ENCODE assay signal across 10 mouse cellular contexts in the genomic region with DNA sequence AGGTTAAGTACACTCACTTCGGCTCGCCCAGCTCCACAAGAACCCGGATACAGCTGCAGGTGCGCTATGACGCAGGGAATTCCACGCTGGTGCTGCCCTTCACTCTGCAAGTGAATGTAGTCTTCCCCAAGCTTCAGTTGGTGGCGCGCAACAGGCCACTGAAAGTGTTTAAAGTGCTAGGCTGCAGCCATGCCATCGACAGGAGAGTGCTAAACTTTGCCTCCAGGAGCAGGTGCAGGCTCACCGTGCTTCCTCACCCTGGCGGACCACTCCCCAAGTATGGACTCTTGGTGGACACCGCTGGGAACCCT. TPM values are rescaled to one million over a fixed set of nuclear protein-coding genes. Genes with fewer than 3 reads are reported as not detected.
A peak's percentile ranks its signal among the peaks of the same experiment; 100 is the strongest.
DNase-seq lines count a peak whose midpoint lies in the region; ATAC-seq and TF ChIP-seq lines count a peak whose summit lies in the region.
"Had no signal": no experiment of that assay in that cellular context is flagged by ENCODE, and none has a peak within 500 bp of the region (broad histone marks: within the 10 kb centered on the region; RNA-seq: fewer than 3 reads in every experiment).

No protein-coding gene starts in this region.

- TF ChIP-seq POLR2A in heart, adult 2 months (IDR thresholded peaks at IDR 0.05; ENCODE audit: insufficient read depth, low read depth, low read length) = no peak

- H3K27ac ChIP-seq in heart, embryonic 11.5 days (ENCODE audit: low read depth, low read length) = no peak overlapping the region
- H3K27ac ChIP-seq in heart, adult 2 months = no peak overlapping the region
- H3K27ac ChIP-seq in midbrain, embryonic 10.5 days (replicated peaks) = no peak overlapping the region

- WGBS in heart, embryonic 11.5 days (ENCODE audit: insufficient replicate concordance) = 5% methylated on average over 12 of the region's 12 CpGs
- 6% methylated on average over 12 of the region's 12 CpGs for WGBS in heart, adult 2 months
- 4% methylated on average over 12 of the region's 12 CpGs for WGBS in midbrain, embryonic 10.5 days

- peaks cover 7% of the 10 kb centered on the region; the same call in 1 of the 2 replicates for H3K4me1 ChIP-seq in heart, embryonic 11.5 days (ENCODE audit: control insufficient read depth, insufficient read depth, low read length)
- no peaks in the 10 kb centered on the region for H3K4me1 ChIP-seq in heart, adult 2 months (ENCODE audit: control insufficient read depth, insufficient read depth, low read length)
- peaks cover 22% of the 10 kb centered on the region for H3K4me1 ChIP-seq in midbrain, embryonic 10.5 days

- no peak for TF ChIP-seq CTCF in heart, adult 2 months (IDR thresholded peaks at IDR 0.05)

- no peaks in the 10 kb centered on the region for H3K36me3 ChIP-seq in heart, embryonic 11.5 days (ENCODE audit: control insufficient read depth, insufficient read depth, low read length)
- H3K36me3 ChIP-seq in heart, adult 2 months (ENCODE audit: control insufficient read depth, insufficient read depth, low read length) = no peaks in the 10 kb centered on the region
- H3K36me3 ChIP-seq in midbrain, embryonic 10.5 days = no peaks in the 10 kb centered on the region

- DNase-seq in heart, adult 2 months = no peak
- peak; percentile 24 to 27 for DNase-seq in right cerebral cortex, postnatal 10 days (ENCODE audit: low spot score in 2 of 2)
- DNase-seq in right cerebral cortex, adult 18-20 months = no peak
- no peak for DNase-seq in midbrain, embryonic 10.5 days (ENCODE audit: low spot score)
- DNase-seq in urinary bladder, postnatal 10 days (ENCODE audit: low spot score) = no peak
- no peak for DNase-seq in adrenal gland, postnatal 4 days (ENCODE audit: low spot score in 2 of 2)
- DNase-seq in lung, postnatal 25 days (ENCODE audit: low spot score) = no peak

- peaks cover 21% of the 10 kb centered on the region for H3K27me3 ChIP-seq in heart, embryonic 11.5 days (ENCODE audit: control insufficient read depth, insufficient read depth, low read length)
- H3K27me3 ChIP-seq in heart, adult 2 months (ENCODE audit: control insufficient read depth, insufficient read depth, low read length) = peaks cover 1% of the 10 kb centered on the region; the same call in 1 of the 2 replicates
- H3K27me3 ChIP-seq in midbrain, embryonic 10.5 days (ENCODE audit: low read depth, poor library complexity, severe bottlenecking) = peaks cover 38% of the 10 kb centered on the region

- H3K9me3 ChIP-seq in heart, embryonic 11.5 days (replicated peaks; ENCODE audit: control insufficient read depth, low read length) = no peaks in the 10 kb centered on the region
- no peaks in the 10 kb centered on the region for H3K9me3 ChIP-seq in midbrain, embryonic 10.5 days (replicated peaks)

- intact Hi-C loops in heart, adult 2 months (cut with DNase I) = no loop called here

- peak overlapping the region; percentile 75 for H3K4me2 ChIP-seq in heart, embryonic 11.5 days

- no peak for TF ChIP-seq EP300 in heart, adult 2 months (IDR thresholded peaks at IDR 0.05; ENCODE audit: insufficient read depth, low read depth, low read length)

- ATAC-seq in heart, embryonic 11.5 days (replicated peaks; ENCODE audit: insufficient number of reproducible peaks, low FRiP score, low TSS enrichment) = no peak

- H3K9ac ChIP-seq in heart, embryonic 11.5 days (ENCODE audit: low read depth, low read length) = 0 out of 2 replicates have a peak overlapping the region, but pooled peaks have one; percentile 22
- no peak overlapping the region for H3K9ac ChIP-seq in heart, adult 2 months (ENCODE audit: low read depth, low read length)

- no peaks in the 10 kb centered on the region for H3K79me2 ChIP-seq in heart, adult 2 months (replicated peaks; ENCODE audit: control insufficient read depth, insufficient read depth, low read length)

- peak overlapping the region; percentile 38 for H3K4me3 ChIP-seq in heart, embryonic 11.5 days (ENCODE audit: low read depth, low read length)
- H3K4me3 ChIP-seq in heart, adult 2 months = no peak overlapping the region
- peak overlapping the region; percentile 46 for H3K4me3 ChIP-seq in midbrain, embryonic 10.5 days
- H3K4me3 ChIP-seq: myocyte had no signal

RNA-seq across cellular contexts. Expression of a gene that starts 0.5 kb away (rescaled TPM):
- polyA plus RNA-seq in heart, embryonic 11.5 days (2014; fragmentation: Nextera tagmentation; extraction: Ambion mirVana) = 0.11 and 0.21 TPM in 2 replicates
- total RNA-seq in heart, adult 2 months (2021) = under 1 TPM in 1 of 2 experiments, not detected in 1; 0.07 TPM
- not detected in 2 replicates for polyA plus RNA-seq in heart, adult 2 months (2012; rRNA removed)
- not detected in 2 replicates for polyA plus RNA-seq in midbrain, embryonic 10.5 days (2016; fragmentation: Nextera tagmentation; extraction: Ambion mirVana)
- total RNA-seq in adrenal gland, postnatal 4 days (2021) = under 1 TPM in 1 of 2 experiments, not detected in 1; 0.14 TPM
- total RNA-seq: adrenal gland, adult 18-20 months had no signal
- polyA plus RNA-seq: myocyte had no signal

Comparison
In these comparisons a context has a peak if more than half of its experiments do, and no peak if none do; other contexts are left out.
1. DNase-seq: peak in right cerebral cortex, postnatal 10 days (2 of 2); none in heart, adult 2 months (0 of 2), right cerebral cortex, adult 18-20 months (single experiment), midbrain, embryonic 10.5 days (single experiment), urinary bladder, postnatal 10 days (single experiment), adrenal gland, postnatal 4 days (0 of 2) and lung, postnatal 25 days (single experiment).